Mouse (Mus musculus): ENCODE measurements around the gene Crtc1. TPM values are rescaled to one million over a fixed set of nuclear protein-coding genes. Genes with fewer than 3 reads are reported as not detected.

Gene Crtc1
- polyA plus RNA-seq, 1 experiment from 2014 or later: 7.0 TPM

DNA sequence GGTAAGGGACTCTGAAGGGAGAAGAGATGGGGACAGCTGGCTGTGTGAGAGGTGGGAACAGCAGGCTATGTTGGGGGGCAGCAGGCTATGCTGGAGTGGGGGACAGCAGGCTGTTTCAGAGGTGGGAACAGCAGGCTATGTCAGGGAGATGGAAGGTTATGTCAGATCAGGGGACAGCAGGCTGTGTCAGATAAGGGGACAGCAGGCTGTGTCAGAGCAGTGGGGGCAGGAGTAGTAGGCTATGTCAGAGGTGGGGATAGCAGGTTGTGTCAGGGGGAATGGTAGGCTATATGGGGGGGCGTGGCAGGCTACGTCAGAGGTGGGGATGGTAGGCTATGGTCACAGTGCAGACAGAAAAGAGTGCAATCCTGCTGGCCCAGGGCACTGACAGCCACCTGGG, 16.7 kb downstream of the Crtc1 start:
- Histone ChIP-seq H3K27me3 (replicated peaks; ENCODE audit: insufficient read depth, low read length) (no peaks in the 10 kb centered on the region), H3K4me3 (ENCODE audit: low read depth, low read length) (no peak overlapping the region), H3K9me3 (ENCODE audit: low read length) (no peaks in the 10 kb centered on the region), H3K27ac (ENCODE audit: low read length) (no peak overlapping the region), H3K9ac (replicated peaks; ENCODE audit: low read depth) (no peak overlapping the region), H3K4me1 (ENCODE audit: insufficient read depth, low read depth, low read length) (peaks cover 5% of the 10 kb centered on the region; the same call in 1 of the 2 replicates), H3K4me2 (replicated peaks; ENCODE audit: low read depth, low read length) (no peak overlapping the region), H3K36me3 (ENCODE audit: insufficient read depth, low read length) (no peaks in the 10 kb centered on the region)
- ATAC-seq (no peak), DNase-seq (ENCODE audit: low spot score) (no peak)
- no peak for TF ChIP-seq EP300 (IDR thresholded peaks at IDR 0.05)
- no peak for TF ChIP-seq CTCF (IDR thresholded peaks at IDR 0.05)
- 92% methylated on average over 2 of the region's 2 CpGs for WGBS

DNA sequence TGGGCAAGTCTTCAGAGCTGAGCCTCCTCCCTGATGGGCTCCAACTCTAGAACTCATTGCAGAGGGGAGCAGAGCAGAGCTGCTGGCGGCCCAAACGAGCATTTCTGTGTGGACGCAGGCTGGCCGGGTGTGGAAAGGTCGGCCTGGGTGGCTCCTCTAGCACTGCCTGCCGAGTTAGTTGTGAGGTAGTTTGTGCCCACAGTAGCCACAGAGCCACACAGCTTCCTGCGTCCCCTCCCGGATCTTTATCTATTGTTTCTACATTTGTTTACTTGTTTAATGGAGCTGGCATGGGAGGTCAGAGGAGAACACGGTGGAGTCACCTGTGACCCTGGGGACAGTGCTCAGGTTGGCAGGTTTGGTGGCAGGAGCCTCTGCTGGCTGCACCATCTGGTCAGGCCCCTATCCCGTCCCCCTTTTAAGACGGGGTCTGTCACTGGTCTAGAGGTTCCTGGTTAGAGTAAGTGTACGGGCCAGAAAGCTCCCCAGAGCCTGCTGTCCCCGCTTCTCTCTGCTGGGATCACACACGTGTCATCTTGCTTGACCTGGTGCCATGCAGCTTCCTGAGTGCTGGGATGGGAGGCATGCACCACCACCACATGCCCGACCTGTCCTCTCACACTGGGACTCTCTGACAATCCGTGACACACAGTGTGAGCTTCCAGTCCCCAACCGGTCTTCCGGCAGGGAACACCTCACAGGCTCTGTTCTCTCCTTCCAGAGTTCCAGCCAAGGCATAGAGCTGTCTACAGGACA, 17.9 kb downstream of the Crtc1 start:
- H3K4me1 ChIP-seq (ENCODE audit: insufficient read depth, low read depth, low read length): peaks cover 5% of the 10 kb centered on the region; the same call in 1 of the 2 replicates
- H3K9me3 ChIP-seq (ENCODE audit: low read length): no peaks in the 10 kb centered on the region
- no peaks in the 10 kb centered on the region for H3K27me3 ChIP-seq (replicated peaks; ENCODE audit: insufficient read depth, low read length)
- WGBS: 57% methylated on average over 18 of the region's 18 CpGs
- H3K36me3 ChIP-seq (ENCODE audit: insufficient read depth, low read length): no peaks in the 10 kb centered on the region
- DNase-seq (ENCODE audit: low spot score): no peak
- H3K4me3 ChIP-seq (ENCODE audit: low read depth, low read length): no peak overlapping the region
- H3K27ac ChIP-seq (ENCODE audit: low read length): no peak overlapping the region
- H3K4me2 ChIP-seq (replicated peaks; ENCODE audit: low read depth, low read length): no peak overlapping the region
- TF ChIP-seq CTCF (IDR thresholded peaks at IDR 0.05): no peak
- TF ChIP-seq EP300 (IDR thresholded peaks at IDR 0.05): no peak
- no peak overlapping the region for H3K9ac ChIP-seq (replicated peaks; ENCODE audit: low read depth)
- ATAC-seq: no peak

DNA sequence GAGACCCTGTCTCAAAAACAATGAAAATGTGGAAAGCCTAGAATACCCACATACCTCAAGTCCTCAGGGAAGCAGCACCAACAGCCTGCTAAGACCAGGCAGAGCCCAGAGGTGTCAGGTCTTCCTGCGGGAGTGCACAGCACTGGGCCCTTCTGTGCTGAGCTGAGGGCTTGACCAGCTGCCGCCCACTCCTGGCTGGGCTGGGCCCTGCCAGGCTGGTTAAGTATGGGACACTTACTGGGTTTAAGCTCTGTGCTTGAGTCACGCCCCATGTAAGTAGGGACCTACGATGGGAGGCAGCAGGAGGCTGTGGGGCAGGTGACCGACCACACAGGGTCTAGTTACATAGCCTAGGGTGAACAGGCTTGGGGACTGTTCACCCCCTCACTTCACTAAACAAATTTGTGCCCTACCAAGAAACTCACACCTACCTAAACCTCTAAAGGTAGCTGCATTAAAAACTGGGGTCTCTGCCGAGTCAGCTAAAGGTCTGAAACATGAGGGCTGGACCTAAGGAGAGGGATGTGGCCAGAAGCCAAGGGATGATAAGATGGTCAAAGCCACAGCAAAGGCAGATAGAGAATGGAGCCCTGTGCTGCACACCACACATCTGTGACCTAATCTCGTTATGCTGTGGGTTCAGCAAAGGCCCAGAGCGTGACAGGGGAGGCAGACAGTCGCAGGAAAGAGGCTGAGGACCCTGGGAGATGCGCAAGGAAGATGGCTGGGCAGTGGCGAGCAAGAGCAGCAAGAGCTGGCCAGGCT, 19.3 kb downstream of the Crtc1 start:
- WGBS: 70% methylated on average over 11 of the region's 11 CpGs
- Histone ChIP-seq H3K27ac (ENCODE audit: low read length) (no peak overlapping the region), H3K9ac (replicated peaks; ENCODE audit: low read depth) (no peak overlapping the region), H3K9me3 (ENCODE audit: low read length) (no peaks in the 10 kb centered on the region), H3K36me3 (ENCODE audit: insufficient read depth, low read length) (no peaks in the 10 kb centered on the region), H3K4me3 (ENCODE audit: low read depth, low read length) (no peak overlapping the region), H3K27me3 (replicated peaks; ENCODE audit: insufficient read depth, low read length) (no peaks in the 10 kb centered on the region), H3K4me2 (replicated peaks; ENCODE audit: low read depth, low read length) (no peak overlapping the region), H3K4me1 (ENCODE audit: insufficient read depth, low read depth, low read length) (no peaks in the 10 kb centered on the region)
- no peak for DNase-seq (ENCODE audit: low spot score)
- TF ChIP-seq EP300 (IDR thresholded peaks at IDR 0.05) (no peak), CTCF (IDR thresholded peaks at IDR 0.05) (no peak)
- ATAC-seq: peak; percentile 50

DNA sequence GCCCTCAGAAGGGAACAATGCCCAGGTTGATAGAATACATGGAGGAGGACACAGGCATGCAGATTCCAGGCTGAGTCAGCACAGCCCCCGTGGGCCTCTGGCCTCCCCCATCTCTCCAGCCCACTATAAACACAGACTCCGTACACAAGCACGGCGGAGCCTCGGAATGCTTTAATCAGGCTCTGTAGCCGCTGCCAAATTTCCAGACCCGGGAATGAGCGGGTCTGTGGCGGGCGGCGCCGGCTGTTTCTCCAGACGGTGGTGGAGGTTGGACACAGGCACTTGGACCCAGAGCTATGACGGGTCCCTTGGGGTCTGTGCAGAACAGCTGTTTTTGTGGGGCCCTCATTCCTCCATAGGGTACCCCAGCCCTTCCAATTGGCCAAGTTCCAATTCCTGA, 20.4 kb downstream of the Crtc1 start:
- DNase-seq (ENCODE audit: low spot score) (peak; percentile 48), ATAC-seq (peak; percentile 50)
- no peak overlapping the region for H3K27ac ChIP-seq (ENCODE audit: low read length)
- H3K4me1 ChIP-seq (ENCODE audit: insufficient read depth, low read depth, low read length): no peaks in the 10 kb centered on the region
- WGBS: 22% methylated on average over 14 of the region's 14 CpGs
- H3K27me3 ChIP-seq (replicated peaks; ENCODE audit: insufficient read depth, low read length): no peaks in the 10 kb centered on the region
- H3K4me3 ChIP-seq (ENCODE audit: low read depth, low read length): no peak overlapping the region
- no peak overlapping the region for H3K9ac ChIP-seq (replicated peaks; ENCODE audit: low read depth)
- no peak overlapping the region for H3K4me2 ChIP-seq (replicated peaks; ENCODE audit: low read depth, low read length)
- H3K9me3 ChIP-seq (ENCODE audit: low read length): no peaks in the 10 kb centered on the region
- TF ChIP-seq CTCF (IDR thresholded peaks at IDR 0.05): no peak
- no peak for TF ChIP-seq EP300 (IDR thresholded peaks at IDR 0.05)
- H3K36me3 ChIP-seq (ENCODE audit: insufficient read depth, low read length): no peaks in the 10 kb centered on the region

DNA sequence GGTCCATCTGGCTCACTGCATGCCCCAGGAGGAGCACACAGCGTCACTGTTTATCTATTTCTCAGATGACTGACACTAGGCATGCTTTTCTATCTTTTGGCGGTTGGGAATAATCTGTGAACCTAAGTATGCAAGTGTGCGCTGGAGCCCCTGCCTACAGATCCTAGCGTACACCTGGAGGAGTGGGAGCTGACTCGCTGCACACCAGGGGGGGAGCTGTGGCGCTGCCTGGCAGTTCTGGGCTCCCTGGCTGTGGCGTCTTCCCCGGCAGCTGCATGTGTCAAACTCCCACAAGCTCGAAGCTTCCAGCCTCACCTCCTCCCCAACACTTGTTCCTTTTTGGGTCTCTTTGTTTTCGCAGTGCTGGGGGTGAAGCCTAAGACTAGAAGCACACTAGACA, 21.5 kb downstream of the Crtc1 start:
- no peaks in the 10 kb centered on the region for H3K36me3 ChIP-seq (ENCODE audit: insufficient read depth, low read length)
- 50% methylated on average over 10 of the region's 10 CpGs for WGBS
- H3K27ac ChIP-seq (ENCODE audit: low read length): no peak overlapping the region
- DNase-seq (ENCODE audit: low spot score) (no peak), ATAC-seq (no peak)
- H3K4me1 ChIP-seq (ENCODE audit: insufficient read depth, low read depth, low read length): no peaks in the 10 kb centered on the region
- no peak overlapping the region for H3K4me2 ChIP-seq (replicated peaks; ENCODE audit: low read depth, low read length)
- H3K27me3 ChIP-seq (replicated peaks; ENCODE audit: insufficient read depth, low read length): no peaks in the 10 kb centered on the region
- H3K9ac ChIP-seq (replicated peaks; ENCODE audit: low read depth): no peak overlapping the region
- H3K9me3 ChIP-seq (ENCODE audit: low read length): no peaks in the 10 kb centered on the region
- H3K4me3 ChIP-seq (ENCODE audit: low read depth, low read length): no peak overlapping the region
- TF ChIP-seq CTCF (IDR thresholded peaks at IDR 0.05) (peak; percentile 24; the same call in 1 of the 2 replicates), EP300 (IDR thresholded peaks at IDR 0.05) (no peak)

DNA sequence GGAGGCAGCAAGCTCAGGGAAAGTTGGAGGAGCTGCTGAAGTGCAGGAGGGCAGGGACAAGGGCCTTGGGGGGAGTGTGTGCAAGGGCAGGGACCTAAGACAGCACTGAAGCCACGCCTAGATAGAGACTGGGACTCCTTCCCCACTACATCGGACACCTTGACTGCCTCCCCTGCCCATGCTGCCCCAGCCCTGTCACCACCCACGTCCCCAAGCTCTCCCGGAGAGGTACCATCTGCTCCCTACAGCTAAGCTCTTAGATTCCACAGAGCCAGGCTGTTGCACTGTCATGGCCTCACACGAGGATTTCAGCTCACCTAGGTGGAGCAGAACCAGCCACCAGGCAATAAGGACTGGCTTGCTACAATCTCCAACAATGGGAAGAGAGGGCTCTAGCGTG, 22.4 kb downstream of the Crtc1 start:
- ATAC-seq (no peak), DNase-seq (ENCODE audit: low spot score) (no peak)
- H3K27ac ChIP-seq (ENCODE audit: low read length): no peak overlapping the region
- no peak for TF ChIP-seq CTCF (IDR thresholded peaks at IDR 0.05)
- no peak for TF ChIP-seq EP300 (IDR thresholded peaks at IDR 0.05)
- H3K27me3 ChIP-seq (replicated peaks; ENCODE audit: insufficient read depth, low read length): no peaks in the 10 kb centered on the region
- H3K36me3 ChIP-seq (ENCODE audit: insufficient read depth, low read length): no peaks in the 10 kb centered on the region
- no peak overlapping the region for H3K9ac ChIP-seq (replicated peaks; ENCODE audit: low read depth)
- no peaks in the 10 kb centered on the region for H3K9me3 ChIP-seq (ENCODE audit: low read length)
- no peak overlapping the region for H3K4me2 ChIP-seq (replicated peaks; ENCODE audit: low read depth, low read length)
- WGBS: 70% methylated on average over 6 of the region's 6 CpGs
- no peak overlapping the region for H3K4me3 ChIP-seq (ENCODE audit: low read depth, low read length)
- no peaks in the 10 kb centered on the region for H3K4me1 ChIP-seq (ENCODE audit: insufficient read depth, low read depth, low read length)

Data from lung, postnatal 0 days (tissue).